Mouse (Mus musculus) kidney, adult 2 months (tissue): Measurements from ENCODE around the gene Figla.

ENCODE experiments used
- CTCF ChIP-seq: fragments of 200-500 bp; conservative IDR thresholded peaks from 2 replicates; pipeline ENCODE4 v1.5.1; 2011; ENCODE audit warnings: low read depth, mild to moderate bottlenecking, control low read depth, low read length, moderate library complexity, mixed read lengths; ENCODE audit not compliant: insufficient read depth, insufficient read length
- POLR2A ChIP-seq: fragments of 200-500 bp; IDR thresholded peaks from one replicate; pipeline ENCODE4 v1.6.1; 2011; ENCODE audit warnings: low read depth, low read length, control low read depth

GRCm38 (mm10) chr6:86067145-86067544 lies 51.2 kb downstream of the Figla start:
- TF ChIP-seq CTCF (no peak), POLR2A (no peak)
